In genomic region chr10:91082550-91083392, GRCm38 (mm10) we compare ENCODE assay signal across 7 mouse cellular contexts. TPM values are rescaled to one million over a fixed set of nuclear protein-coding genes. Genes with fewer than 3 reads are reported as not detected.
DNase-seq lines count a peak whose midpoint lies in the region; ATAC-seq lines count a peak whose summit lies in the region.

Gene Apaf1 (minus strand): TSS chr10:91082770.
Gene Ikbip (plus strand): TSS chr10:91082940.

- no peaks in the 10 kb centered on the region for H3K9me3 ChIP-seq in embryonic facial prominence, embryonic 12.5 days
- no peaks in the 10 kb centered on the region for H3K9me3 ChIP-seq in limb, embryonic 11.5 days (ENCODE audit: control insufficient read depth, low read length)
- H3K9me3 ChIP-seq in midbrain, embryonic 14.5 days (ENCODE audit: control insufficient read depth, low read length) = no peaks in the 10 kb centered on the region

- H3K9ac ChIP-seq in embryonic facial prominence, embryonic 12.5 days = peak within 1 kb of the TSS; percentile 82
- peak within 1 kb of the TSS; percentile 87 for H3K9ac ChIP-seq in limb, embryonic 11.5 days (ENCODE audit: low read length)
- peak within 1 kb of the TSS; percentile 84 for H3K9ac ChIP-seq in midbrain, embryonic 14.5 days (replicated peaks; ENCODE audit: low read length)

- under 1% methylated on average over 87 of the region's 87 CpGs for WGBS in embryonic facial prominence, embryonic 12.5 days
- under 1% methylated on average over 69 of the region's 87 CpGs for WGBS in limb, embryonic 11.5 days
- under 1% methylated on average over 87 of the region's 87 CpGs for WGBS in midbrain, embryonic 14.5 days

- peak; percentile 100 for DNase-seq in adrenal gland, postnatal 25 days
- peak; percentile 100 for DNase-seq in heart, adult 11 months
- DNase-seq in kidney, adult 18-20 months = peak; percentile 100
- DNase-seq in limb, embryonic 11.5 days (ENCODE audit: low spot score) = peak; percentile 100
- DNase-seq in midbrain, embryonic 14.5 days = peak; percentile 100
- peak; percentile 100 for DNase-seq in spleen, adult 18-20 months

- ATAC-seq in embryonic facial prominence, embryonic 12.5 days (ENCODE audit: insufficient number of reproducible peaks, insufficient read depth, low FRiP score, low TSS enrichment) = peak; percentile 97
- peak; percentile 94 for ATAC-seq in limb, embryonic 11.5 days (ENCODE audit: insufficient number of reproducible peaks, low FRiP score, low TSS enrichment, low read depth)
- ATAC-seq in midbrain, embryonic 14.5 days (ENCODE audit: low FRiP score, low TSS enrichment) = peak; percentile 96

- H3K4me1 ChIP-seq in embryonic facial prominence, embryonic 12.5 days = no peaks in the 10 kb centered on the region
- no peaks in the 10 kb centered on the region for H3K4me1 ChIP-seq in limb, embryonic 11.5 days (ENCODE audit: control insufficient read depth, insufficient read depth, low read length)
- H3K4me1 ChIP-seq in midbrain, embryonic 14.5 days (ENCODE audit: control insufficient read depth, insufficient read depth, low read length) = 0 out of 2 replicates have a peak, but pooled peaks cover 3% of the 10 kb centered on the region

- H3K27me3 ChIP-seq in embryonic facial prominence, embryonic 12.5 days = no peaks in the 10 kb centered on the region
- H3K27me3 ChIP-seq in limb, embryonic 11.5 days (ENCODE audit: control insufficient read depth, insufficient read depth, low read length) = no peaks in the 10 kb centered on the region
- no peaks in the 10 kb centered on the region for H3K27me3 ChIP-seq in midbrain, embryonic 14.5 days (ENCODE audit: control insufficient read depth, insufficient read depth, low read length)

- H3K36me3 ChIP-seq in embryonic facial prominence, embryonic 12.5 days = peaks cover 11% of the 10 kb centered on the region
- H3K36me3 ChIP-seq in limb, embryonic 11.5 days (ENCODE audit: control insufficient read depth, insufficient read depth, low read length) = peaks cover 1% of the 10 kb centered on the region; the same call in 1 of the 2 replicates
- H3K36me3 ChIP-seq in midbrain, embryonic 14.5 days (ENCODE audit: control insufficient read depth, insufficient read depth, low read length) = peaks cover 6% of the 10 kb centered on the region

- peak within 1 kb of the TSS; percentile 83 for H3K27ac ChIP-seq in embryonic facial prominence, embryonic 12.5 days
- peak within 1 kb of the TSS; percentile 18; the same call in 1 of the 2 replicates for H3K27ac ChIP-seq in limb, embryonic 11.5 days (replicated peaks; ENCODE audit: low read depth, low read length)
- peak within 1 kb of the TSS; percentile 86 for H3K27ac ChIP-seq in midbrain, embryonic 14.5 days (replicated peaks; ENCODE audit: low read depth, low read length)

- H3K4me2 ChIP-seq in embryonic facial prominence, embryonic 12.5 days (replicated peaks) = peak within 1 kb of the TSS; percentile 55
- H3K4me2 ChIP-seq in limb, embryonic 11.5 days (ENCODE audit: low read depth, severe bottlenecking) = peak within 1 kb of the TSS; percentile 64
- peak within 1 kb of the TSS; percentile 76 for H3K4me2 ChIP-seq in midbrain, embryonic 14.5 days (ENCODE audit: low read length)

- peak within 1 kb of the TSS; percentile 89 for H3K4me3 ChIP-seq in embryonic facial prominence, embryonic 12.5 days
- H3K4me3 ChIP-seq in limb, embryonic 11.5 days (ENCODE audit: low read depth, low read length) = peak within 1 kb of the TSS; percentile 94
- H3K4me3 ChIP-seq in midbrain, embryonic 14.5 days (replicated peaks; ENCODE audit: low read depth, low read length) = peak within 1 kb of the TSS; percentile 88

RNA-seq across cellular contexts. Expression of gene Apaf1, which starts in this region (rescaled TPM):
- total RNA-seq in adrenal gland, postnatal 25 days (2021) = 6.2 and 8.3 TPM in 2 replicates
- polyA plus RNA-seq in embryonic facial prominence, embryonic 12.5 days (2016; fragmentation: Nextera tagmentation; extraction: Ambion mirVana) = 33.0 and 35.4 TPM in 2 replicates
- polyA plus RNA-seq in limb, embryonic 11.5 days (2014; fragmentation: Nextera tagmentation; extraction: Ambion mirVana) = 29.1 and 33.0 TPM in 2 replicates
- polyA plus RNA-seq in midbrain, embryonic 14.5 days (2014; fragmentation: Nextera tagmentation; extraction: Ambion mirVana) = 25.9 and 29.6 TPM in 2 replicates

RNA-seq across cellular contexts. Expression of gene Ikbip, which starts in this region (rescaled TPM):
- total RNA-seq in adrenal gland, postnatal 25 days (2021) = 32.8 and 34.0 TPM in 2 replicates
- polyA plus RNA-seq in embryonic facial prominence, embryonic 12.5 days (2016; fragmentation: Nextera tagmentation; extraction: Ambion mirVana) = 47.2 and 48.5 TPM in 2 replicates
- 25.3 and 27.1 TPM in 2 replicates for polyA plus RNA-seq in limb, embryonic 11.5 days (2014; fragmentation: Nextera tagmentation; extraction: Ambion mirVana)
- 13.0 and 19.5 TPM in 2 replicates for polyA plus RNA-seq in midbrain, embryonic 14.5 days (2014; fragmentation: Nextera tagmentation; extraction: Ambion mirVana)

Comparison
In these comparisons a context has a peak if more than half of its experiments do, and no peak if none do; other contexts are left out.
1. Peak in every context shown above with its lines: DNase-seq, ATAC-seq, H3K4me3 ChIP-seq and H3K27ac ChIP-seq.
2. H3K27ac ChIP-seq: peak in every context shown above with its lines; median percentile 86 in midbrain, embryonic 14.5 days; 83 in embryonic facial prominence, embryonic 12.5 days; 18 in limb, embryonic 11.5 days.